Mouse (Mus musculus) stomach, embryonic 16.5 days (tissue): Measurements from ENCODE around the gene Arl8a. TPM values are rescaled to one million over a fixed set of nuclear protein-coding genes. Genes with fewer than 3 reads are reported as not detected.
"Not testable (repeated sequence)": the region's sequence is repeated elsewhere in the genome, so short reads cannot be mapped to it uniquely, and the experiment has no call there.

Source experiments
- ATAC-seq: fragments of 200-750 bp; cut with Nextera tagmentation; 2 replicates; pipeline ENCODE4 v1.8.0; 2017; ENCODE audit warnings: moderate number of reproducible peaks, moderate TSS enrichment; ENCODE audit not compliant: insufficient read depth, low FRiP score
- H3K27ac ChIP-seq: fragments of 300-500 bp; sonication (generic); 2 replicates; pipeline ENCODE4 v1.5.1; 2014; ENCODE audit warnings: low read length
- H3K27me3 ChIP-seq: fragments of 300-500 bp; sonication (generic); 2 replicates; pipeline ENCODE4 v1.6.1; 2014; ENCODE audit warnings: low read length, control low read depth, mixed read lengths; ENCODE audit not compliant: control insufficient read depth, insufficient read depth
- H3K36me3 ChIP-seq: fragments of 300-500 bp; sonication (generic); 2 replicates; pipeline ENCODE4 v1.6.1; 2014; ENCODE audit warnings: low read length; ENCODE audit not compliant: control insufficient read depth, insufficient read depth
- H3K4me1 ChIP-seq: fragments of 300-500 bp; sonication (generic); 2 replicates; pipeline ENCODE4 v1.6.1; 2014; ENCODE audit warnings: low read length, control low read depth, mixed read lengths; ENCODE audit not compliant: control insufficient read depth, insufficient read depth
- H3K4me2 ChIP-seq: fragments of 300-500 bp; sonication (generic); 2 replicates; pipeline ENCODE4 v1.6.1; 2014; ENCODE audit warnings: low read depth, low read length, mixed read lengths
- H3K4me3 ChIP-seq: fragments of 300-500 bp; sonication (generic); replicated peaks from 2 replicates; pipeline ENCODE4 v1.5.1; 2014; ENCODE audit warnings: mild to moderate bottlenecking, low read length
- H3K9ac ChIP-seq: fragments of 300-500 bp; sonication (generic); 2 replicates; pipeline ENCODE4 v1.6.1; 2014; ENCODE audit warnings: low read length
- H3K9me3 ChIP-seq: fragments of 300-500 bp; sonication (generic); replicated peaks from 2 replicates; pipeline ENCODE4 v1.6.1; 2016; ENCODE audit warnings: low read length, control low read depth; ENCODE audit not compliant: control insufficient read depth
- WGBS: fragments of 180-500 bp; shearing (Covaris S2); extraction: QIAGEN DNeasy Blood & Tissue Kit; methylation state at CpG from one replicate; pipeline ENCODE4 v1.1.7; 2014; 5-methylcytosine and 5-hydroxymethylcytosine counted together
- polyA plus RNA-seq: library from polyadenylated mRNA; unstranded; fragments of >200 nt; fragmentation: Nextera tagmentation; extraction: Ambion mirVana; gene quantifications from 2 replicates; pipeline ENCODE4 v1.2.1, GENCODE M21; 2015

Arl8a gene
- polyA plus RNA-seq, 1 experiment from 2014 or later: 35.3 TPM

DNA sequence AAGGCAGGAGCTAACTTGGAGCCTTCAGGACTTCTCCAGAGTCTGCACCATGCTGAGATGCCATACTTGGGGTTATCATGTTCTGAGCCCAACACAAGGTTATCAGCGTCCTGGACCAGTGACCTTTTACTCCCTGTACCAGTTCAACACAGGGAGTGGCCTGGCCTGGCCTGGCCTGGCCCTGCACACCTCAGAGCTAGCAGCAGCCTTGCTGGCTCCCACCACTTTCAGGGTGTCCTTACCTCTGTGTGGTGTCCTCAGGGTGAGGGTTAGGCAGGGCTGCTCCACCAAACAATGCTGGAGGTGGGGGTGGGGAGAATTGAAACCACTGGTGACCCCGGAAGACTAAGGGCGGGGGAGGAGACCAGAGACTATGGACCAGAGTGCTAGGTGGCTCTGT lies 36.4 kb downstream of the Arl8a start:
- Histone ChIP-seq H3K9ac (no peak overlapping the region), H3K4me2 (peak overlapping the region; percentile 3; the same call in 1 of the 2 replicates), H3K27ac (peak overlapping the region; percentile 88), H3K4me3 (no peak overlapping the region), H3K9me3 (no peaks in the 10 kb centered on the region), H3K27me3 (no peaks in the 10 kb centered on the region), H3K36me3 (no peaks in the 10 kb centered on the region), H3K4me1 (peaks cover 16% of the 10 kb centered on the region)
- 54% methylated on average over 3 of the region's 3 CpGs for WGBS
- peak; percentile 42; the same call in 1 of the 2 replicates for ATAC-seq

GRCm38 (mm10) chr1:135183448-135183847 lies 36.8 kb downstream of the Arl8a start:
- peaks cover 16% of the 10 kb centered on the region for H3K4me1 ChIP-seq
- no peaks in the 10 kb centered on the region for H3K27me3 ChIP-seq
- no peak overlapping the region for H3K4me3 ChIP-seq
- H3K9me3 ChIP-seq: no peaks in the 10 kb centered on the region
- ATAC-seq: peak; percentile 87
- H3K36me3 ChIP-seq: no peaks in the 10 kb centered on the region
- 52% methylated on average over 4 of the region's 4 CpGs for WGBS
- H3K9ac ChIP-seq: peak overlapping the region; percentile 49
- peak overlapping the region; percentile 88 for H3K27ac ChIP-seq
- H3K4me2 ChIP-seq: peak overlapping the region; percentile 28; the same call in 1 of the 2 replicates

DNA sequence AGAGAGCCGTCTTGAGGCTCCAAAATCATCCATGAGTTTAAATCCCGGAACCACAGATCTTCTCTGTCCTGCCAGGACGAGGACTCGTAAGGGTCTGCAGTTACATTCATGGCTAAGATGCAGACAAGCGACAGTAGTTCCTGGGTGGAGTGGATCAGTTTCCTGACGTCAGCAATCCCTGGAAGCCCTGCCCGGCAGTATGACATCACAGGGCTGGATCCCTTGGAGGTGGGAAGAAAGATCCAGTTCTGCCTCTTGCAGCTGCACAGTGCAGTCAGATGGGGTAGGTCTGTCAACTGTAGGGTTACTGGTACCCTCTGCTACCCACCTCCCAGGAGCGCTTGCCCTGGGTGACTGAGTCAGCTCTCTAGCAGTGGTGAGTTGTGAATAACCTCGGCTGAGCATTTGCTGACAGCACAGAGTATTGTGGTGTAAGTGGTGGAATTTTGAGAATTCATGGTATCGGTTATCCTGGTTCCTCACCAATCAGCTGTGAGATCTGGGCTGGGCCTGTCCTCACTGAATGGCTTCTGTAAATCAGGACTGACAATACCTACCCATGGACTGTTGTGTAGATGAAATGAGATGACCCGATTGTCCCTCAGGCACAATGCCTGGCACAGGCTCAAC lies 37.4 kb downstream of the Arl8a start:
- H3K4me3 ChIP-seq: no peak overlapping the region
- peak overlapping the region; percentile 49 for H3K9ac ChIP-seq
- peak overlapping the region; percentile 88 for H3K27ac ChIP-seq
- 56% methylated on average over 11 of the region's 11 CpGs for WGBS
- H3K36me3 ChIP-seq: no peaks in the 10 kb centered on the region
- H3K4me2 ChIP-seq: peak overlapping the region; percentile 28; the same call in 1 of the 2 replicates
- H3K4me1 ChIP-seq: peaks cover 16% of the 10 kb centered on the region
- peak; percentile 27; the same call in 1 of the 2 replicates for ATAC-seq
- H3K9me3 ChIP-seq: no peaks in the 10 kb centered on the region
- H3K27me3 ChIP-seq: no peaks in the 10 kb centered on the region

DNA sequence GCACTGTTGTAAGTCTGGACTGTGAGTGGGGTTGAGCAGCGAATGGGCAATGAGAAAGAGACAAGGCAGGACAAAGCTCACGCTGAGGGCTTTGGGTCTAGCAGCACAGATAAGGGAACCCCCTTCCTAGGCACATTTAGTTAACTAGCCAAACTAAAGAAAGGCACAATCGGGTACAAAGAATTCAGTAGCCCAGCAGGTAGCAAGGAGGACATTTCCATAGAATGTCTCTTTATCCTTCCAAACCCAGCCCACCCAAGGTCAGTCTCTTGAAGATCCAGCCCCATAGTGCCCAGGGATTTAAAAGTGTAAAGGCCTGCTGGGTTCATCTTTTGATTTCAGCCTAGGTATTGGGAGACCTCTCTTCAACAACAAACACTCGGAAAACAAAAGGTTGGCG lies 39.3 kb downstream of the Arl8a start:
- H3K36me3 ChIP-seq: no peaks in the 10 kb centered on the region
- peaks cover 11% of the 10 kb centered on the region for H3K4me1 ChIP-seq
- no peak overlapping the region for H3K4me3 ChIP-seq
- no peaks in the 10 kb centered on the region for H3K9me3 ChIP-seq
- 58% methylated on average over 5 of the region's 5 CpGs for WGBS
- no peak overlapping the region for H3K4me2 ChIP-seq
- H3K27me3 ChIP-seq: no peaks in the 10 kb centered on the region
- no peak overlapping the region for H3K27ac ChIP-seq
- H3K9ac ChIP-seq: no peak overlapping the region
- ATAC-seq: no peak

DNA sequence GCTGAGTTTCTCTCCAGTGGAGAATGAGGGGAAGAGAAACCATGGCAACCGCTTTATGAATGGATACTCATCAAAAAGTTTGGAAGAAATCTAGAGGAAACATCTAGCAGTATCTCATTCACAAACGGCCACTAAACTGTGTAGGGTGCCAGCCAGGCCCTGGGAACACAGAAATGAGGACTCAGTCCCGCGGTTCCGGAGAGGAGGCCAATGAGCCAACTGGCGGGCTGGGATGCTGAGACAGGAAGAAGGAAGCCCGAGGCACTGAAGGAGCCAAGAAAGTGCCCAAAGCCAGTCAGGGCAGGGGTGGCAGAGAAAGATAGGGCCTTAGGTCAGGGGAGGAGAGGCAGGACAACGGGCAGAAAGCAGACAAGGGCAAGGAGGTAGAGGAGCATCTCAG lies 39.8 kb downstream of the Arl8a start:
- Histone ChIP-seq H3K4me2 (no peak overlapping the region), H3K9me3 (no peaks in the 10 kb centered on the region), H3K4me3 (no peak overlapping the region), H3K27me3 (no peaks in the 10 kb centered on the region), H3K9ac (no peak overlapping the region), H3K36me3 (no peaks in the 10 kb centered on the region), H3K27ac (no peak overlapping the region), H3K4me1 (peaks cover 11% of the 10 kb centered on the region)
- 50% methylated on average over 8 of the region's 8 CpGs for WGBS
- ATAC-seq: no peak

GRCm38 (mm10) chr1:135187016-135187415 lies 40.4 kb downstream of the Arl8a start:
- H3K9ac ChIP-seq, H3K4me1 ChIP-seq, H3K4me2 ChIP-seq, H3K27ac ChIP-seq, H3K9me3 ChIP-seq, H3K4me3 ChIP-seq, H3K36me3 ChIP-seq, H3K27me3 ChIP-seq, ATAC-seq: not testable (repeated sequence)
- 43% methylated on average over 2 of the region's 2 CpGs for WGBS

DNA sequence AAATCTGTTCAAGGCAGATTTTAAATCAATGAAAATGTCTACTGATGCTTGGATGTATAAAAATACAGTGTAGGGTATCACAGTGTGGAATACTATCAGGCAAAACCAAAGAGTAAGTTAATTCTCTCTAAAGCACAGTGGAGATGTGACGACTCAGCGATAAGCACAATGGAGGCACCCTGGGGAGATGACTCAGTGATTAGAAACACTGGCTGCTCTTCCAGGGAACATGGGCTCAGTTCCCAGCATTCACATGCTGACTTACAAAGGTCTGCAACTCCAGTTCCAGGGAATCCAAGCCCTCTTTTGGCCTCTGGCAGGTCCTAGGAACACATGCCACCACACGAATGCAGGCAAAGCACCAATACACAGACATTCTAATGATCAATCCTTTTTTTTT lies 41.6 kb downstream of the Arl8a start:
- H3K9me3 ChIP-seq: no peaks in the 10 kb centered on the region
- no peaks in the 10 kb centered on the region for H3K27me3 ChIP-seq
- H3K36me3 ChIP-seq: no peaks in the 10 kb centered on the region
- no peak overlapping the region for H3K27ac ChIP-seq
- H3K4me2 ChIP-seq: no peak overlapping the region
- no peaks in the 10 kb centered on the region for H3K4me1 ChIP-seq
- H3K4me3 ChIP-seq: no peak overlapping the region
- H3K9ac ChIP-seq: no peak overlapping the region
- ATAC-seq: no peak
- 42% methylated on average over 3 of the region's 3 CpGs for WGBS

DNA sequence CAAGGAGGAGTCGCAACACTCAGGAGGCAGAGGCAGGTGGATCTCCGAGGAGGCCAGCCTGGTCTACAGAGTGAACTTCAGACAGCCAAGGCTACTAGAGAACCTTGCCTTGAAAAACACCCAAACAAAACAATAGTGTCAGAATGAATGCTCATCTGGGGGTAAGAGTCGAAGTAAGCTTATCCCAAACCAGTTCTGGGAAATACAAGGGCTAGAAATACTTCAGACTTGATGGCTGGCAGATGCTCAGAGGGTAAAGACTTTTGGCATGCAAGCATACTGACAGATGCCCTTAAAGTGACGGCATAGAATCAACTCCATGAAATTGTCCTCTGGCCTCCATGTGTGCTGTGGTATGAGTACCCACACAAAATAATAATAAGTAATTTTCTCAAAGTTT lies 42.6 kb downstream of the Arl8a start:
- Histone ChIP-seq H3K27me3 (no peaks in the 10 kb centered on the region), H3K4me2 (no peak overlapping the region), H3K4me3 (no peak overlapping the region), H3K4me1 (no peaks in the 10 kb centered on the region), H3K9me3 (no peaks in the 10 kb centered on the region), H3K9ac (no peak overlapping the region), H3K36me3 (no peaks in the 10 kb centered on the region), H3K27ac (no peak overlapping the region)
- 83% methylated on average over 4 of the region's 4 CpGs for WGBS
- ATAC-seq: no peak

GRCm38 (mm10) chr1:135194335-135194734 lies 47.7 kb downstream of the Arl8a start:
- H3K36me3 ChIP-seq, H3K4me2 ChIP-seq, H3K4me3 ChIP-seq, H3K9me3 ChIP-seq, H3K4me1 ChIP-seq, H3K27ac ChIP-seq, H3K9ac ChIP-seq, H3K27me3 ChIP-seq, ATAC-seq: not testable (repeated sequence)
- 74% methylated on average over 5 of the region's 5 CpGs for WGBS
